Mouse (Mus musculus) ovary, postnatal 14 days (tissue): ENCODE results near the gene Spatc1l.

Experiments
- DNase-seq: peaks from one replicate; pipeline ENCODE4 v3.0.0; 2022; ENCODE audit warnings: low spot score

Spatc1l gene

GRCm38 (mm10) chr10:76561972-76562371 is at the start of gene Spatc1l:
Gene Spatc1l, plus strand, starts transcription at chr10:76562272.
- no peak for DNase-seq

- peak; percentile 75 for DNase-seq
Measured at GRCm38 (mm10) chr10:76512965-76513583, 49.0 kb upstream of the Spatc1l start.

GRCm38 (mm10) chr10:76530922-76531321 is 31.1 kb upstream of the Spatc1l start:
- no peak for DNase-seq

GRCm38 (mm10) chr10:76531375-76531774 is 30.7 kb upstream of the Spatc1l start, which contains the start of gene Lss:
Gene Lss, plus strand, starts transcription at chr10:76531588.
- peak; percentile 93 for DNase-seq

- DNase-seq, result no peak
Measured at GRCm38 (mm10) chr10:76531828-76532227, 30.2 kb upstream of the Spatc1l start.

GRCm38 (mm10) chr10:76535526-76535925 is 26.5 kb upstream of the Spatc1l start:
- no peak for DNase-seq

- DNase-seq, result no peak
Measured at GRCm38 (mm10) chr10:76537619-76538018, 24.5 kb upstream of the Spatc1l start.

- DNase-seq, result no peak
Measured at GRCm38 (mm10) chr10:76541336-76542085, 20.6 kb upstream of the Spatc1l start.

GRCm38 (mm10) chr10:76542636-76543375 is 19.3 kb upstream of the Spatc1l start:
- DNase-seq, result no peak

GRCm38 (mm10) chr10:76546566-76546965 is 15.5 kb upstream of the Spatc1l start:
- DNase-seq, result no peak

GRCm38 (mm10) chr10:76548218-76548617 is 13.9 kb upstream of the Spatc1l start:
- no peak for DNase-seq

- no peak for DNase-seq
Measured at GRCm38 (mm10) chr10:76550458-76550857, 11.6 kb upstream of the Spatc1l start.

- no peak for DNase-seq
Measured at GRCm38 (mm10) chr10:76551556-76551955, 10.5 kb upstream of the Spatc1l start.

GRCm38 (mm10) chr10:76554061-76554460 is 8.0 kb upstream of the Spatc1l start:
- DNase-seq, result no peak

GRCm38 (mm10) chr10:76569996-76570685 is 8.1 kb downstream of the Spatc1l start:
- no peak for DNase-seq

- no peak for DNase-seq
Measured at GRCm38 (mm10) chr10:76571070-76571469, 9.0 kb downstream of the Spatc1l start.

GRCm38 (mm10) chr10:76572151-76572550 is 10.1 kb downstream of the Spatc1l start:
- DNase-seq, result no peak

- no peak for DNase-seq
Measured at GRCm38 (mm10) chr10:76575374-76575773, 13.3 kb downstream of the Spatc1l start, which contains the start of gene Ftcd. Gene Ftcd, plus strand, starts transcription at chr10:76575648.

- DNase-seq, result no peak
Measured at GRCm38 (mm10) chr10:76576920-76577319, 14.8 kb downstream of the Spatc1l start.

- no peak for DNase-seq
Measured at GRCm38 (mm10) chr10:76584138-76584537, 22.1 kb downstream of the Spatc1l start.

- no peak for DNase-seq
Measured at GRCm38 (mm10) chr10:76586190-76586589, 24.1 kb downstream of the Spatc1l start.

- no peak for DNase-seq
Measured at GRCm38 (mm10) chr10:76590197-76590596, 28.1 kb downstream of the Spatc1l start.
